Mouse (Mus musculus) adrenal gland, postnatal 36 days (tissue): ENCODE results near the gene Kctd17. TPM values are rescaled to one million over a fixed set of nuclear protein-coding genes. Genes with fewer than 3 reads are reported as not detected.
A peak's percentile ranks its signal among the peaks of the same experiment; 100 is the strongest.

Experiments used
- DNase-seq, 2 experiments: peaks; one replicate each; pipeline ENCODE4 v3.0.0; 2021; ENCODE audit warnings: mixed read lengths in 1 of 2
- total RNA-seq, 2 experiments: library from RNA; stranded (reverse); gene quantifications; 2 replicates each; pipeline ENCODE4 v1.2.3; 2021

Gene Kctd17
- total RNA-seq, 2 experiments from 2014 or later = 78.2 to 96.3 TPM

DNA sequence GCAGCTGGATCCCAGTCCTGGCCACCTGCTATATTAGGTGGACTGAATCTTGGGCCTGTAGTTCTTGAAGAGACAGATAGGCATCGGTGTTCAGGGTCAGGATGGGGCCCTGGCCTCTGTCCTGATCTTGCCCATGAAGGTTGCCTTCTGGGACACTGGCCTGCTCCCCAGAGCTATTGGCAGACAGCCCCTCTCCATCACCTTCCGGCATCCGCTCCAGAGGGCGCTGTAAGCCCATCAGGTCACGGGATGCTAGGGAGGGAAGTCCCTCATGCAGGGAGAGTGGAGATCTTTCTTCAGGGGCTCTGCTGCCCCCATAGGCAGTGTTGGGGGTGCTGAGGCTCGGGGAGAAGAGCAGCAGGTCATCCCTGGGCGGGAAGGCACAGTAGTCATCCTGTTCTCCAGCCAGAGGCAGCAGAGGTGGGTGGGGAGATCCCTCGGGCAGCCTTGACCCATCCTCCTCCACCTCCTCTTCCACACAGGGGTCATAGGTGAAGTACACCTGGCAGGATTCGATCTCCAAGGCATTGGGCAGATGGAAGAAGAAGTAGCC, 53.2 kb downstream of the Kctd17 start:
- no peak for DNase-seq

DNA sequence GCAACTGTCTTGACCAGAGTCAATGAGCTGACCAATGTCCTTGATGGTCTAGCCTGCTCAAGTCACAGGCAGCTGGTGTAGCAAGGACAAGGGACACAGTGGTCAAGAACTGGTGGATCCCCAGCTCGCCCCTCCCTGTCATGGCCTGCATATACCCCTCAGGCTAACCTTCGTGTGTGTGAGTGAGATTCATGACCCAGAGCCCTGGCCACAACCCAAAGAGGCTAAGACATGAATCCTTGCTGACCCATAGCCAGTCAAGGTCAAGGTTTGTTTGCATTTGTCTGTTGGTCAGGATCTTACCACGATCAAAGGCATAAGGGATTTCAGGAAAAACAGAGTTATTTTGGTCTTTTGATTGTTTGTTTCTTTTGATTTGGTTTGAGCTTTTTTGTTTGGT, 54.2 kb downstream of the Kctd17 start:
- peak; percentile 47 to 49 for DNase-seq

DNA sequence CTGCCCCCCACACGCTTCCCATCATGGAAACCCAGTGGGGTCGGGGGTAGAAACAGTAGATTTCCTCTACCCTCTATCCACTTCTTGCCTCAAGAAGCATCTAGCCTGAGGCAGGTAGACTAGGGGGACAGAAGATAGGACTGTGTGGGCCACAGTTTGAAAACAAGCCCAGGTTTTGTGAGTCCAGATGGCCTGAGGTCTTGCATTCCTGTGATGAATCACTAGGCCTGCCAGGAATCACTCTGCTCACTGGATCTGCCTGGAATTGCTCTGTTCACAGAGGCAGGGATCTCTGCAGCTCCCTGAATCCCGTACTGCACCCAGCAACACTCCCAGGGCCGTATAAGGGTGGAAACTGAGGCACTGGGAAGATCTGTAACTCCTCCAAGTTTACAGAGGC, 54.9 kb downstream of the Kctd17 start:
- DNase-seq = peak; percentile 13 to 23

DNA sequence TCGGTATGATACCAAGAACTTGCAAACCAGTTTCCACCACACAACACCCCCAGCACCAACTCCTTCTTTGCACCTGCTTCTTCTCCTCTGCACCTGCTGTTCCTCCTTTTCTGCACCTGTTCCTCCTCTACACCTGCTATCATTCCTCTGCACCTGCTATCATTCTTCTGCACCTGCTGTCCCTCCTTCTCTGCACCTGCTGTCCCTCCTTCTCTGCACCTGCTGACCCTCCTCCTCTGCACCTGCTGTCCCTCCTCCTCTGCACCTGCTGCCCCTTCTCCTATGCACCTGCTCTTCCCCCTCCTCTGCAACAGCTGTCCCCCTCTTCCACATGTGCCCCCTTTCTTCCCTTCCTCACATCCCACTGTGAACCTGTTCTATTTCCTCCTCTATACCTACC, 58.2 kb downstream of the Kctd17 start:
- DNase-seq = no peak

DNA sequence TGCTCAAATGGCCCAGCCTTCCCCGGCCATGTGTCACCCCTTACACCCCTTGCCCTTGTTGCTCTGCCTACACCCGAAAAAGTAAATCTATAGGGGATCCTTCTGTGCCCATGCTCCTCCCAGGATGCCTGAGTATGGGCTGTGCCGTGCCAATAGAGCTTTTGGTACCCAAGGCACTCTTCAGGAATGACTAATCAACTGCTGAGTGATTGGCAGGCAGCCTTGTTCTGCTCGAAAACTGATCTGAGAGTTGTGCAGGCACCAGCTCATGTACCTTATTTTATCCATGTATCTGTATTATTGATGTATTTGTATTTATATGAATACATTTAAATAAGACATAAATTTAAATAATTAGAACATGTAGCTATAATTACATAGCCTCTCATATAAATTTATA, 58.7 kb downstream of the Kctd17 start:
- no peak for DNase-seq

Other genes with a start within 250 kb of the Kctd17 start
- gene Pvalb, start 222.2 kb upstream of the Kctd17 start, total RNA-seq = not detected
- gene Ncf4, start 183.8 kb upstream of the Kctd17 start, total RNA-seq = 1 to 10 TPM; 1.9 to 2.3 TPM
- gene Csf2rb2, start 122.8 kb upstream of the Kctd17 start, total RNA-seq = under 1 TPM; 0.36 to 0.93 TPM
- 1 to 10 TPM; 2.7 to 5.9 TPM for gene Csf2rb, start 102.8 kb upstream of the Kctd17 start, total RNA-seq
- gene Tex33, start 32.7 kb upstream of the Kctd17 start, total RNA-seq = not detected
- gene Tst, start 22.7 kb upstream of the Kctd17 start, total RNA-seq = 100 to 1,000 TPM; 276 to 330 TPM
- gene Mpst, start 22.1 kb upstream of the Kctd17 start, total RNA-seq = 10 to 100 TPM; 38.8 to 57.7 TPM
- 1 to 10 TPM; 1.2 to 2.3 TPM for gene Tmprss6, start 40.1 kb downstream of the Kctd17 start, total RNA-seq
- 1 to 10 TPM in 1 of 2 experiments, under 1 TPM in 1; 0.76 to 1.4 TPM for gene Il2rb, start 66.7 kb downstream of the Kctd17 start, total RNA-seq
- gene C1qtnf6, start 102.9 kb downstream of the Kctd17 start, total RNA-seq = 10 to 100 TPM; 38.1 to 40.7 TPM
- under 1 TPM; 0.30 to 0.70 TPM for gene Sstr3, start 116.1 kb downstream of the Kctd17 start, total RNA-seq
- gene Rac2, start 144.2 kb downstream of the Kctd17 start, total RNA-seq = 1 to 10 TPM; 3.3 to 3.7 TPM
- gene Cyth4, start 168.5 kb downstream of the Kctd17 start, total RNA-seq = 10 to 100 TPM in 1 of 2 experiments, 1 to 10 TPM in 1; 6.8 to 10.2 TPM